Mouse (Mus musculus): ENCODE measurements at regions not wholly inside any gene's neighbourhood (a gene's known extent, or its start where the extent isn't known, plus 50 kb on each side); places are given as distances from the start of the nearest gene placed in this dataset.

GRCm38 (mm10) chr12:29175698-29176440 is 352.3 kb upstream of the Myt1l start:
- Histone ChIP-seq H3K4me1 (ENCODE audit: insufficient read depth, low read length) (0 out of 2 replicates have a peak, but pooled peaks cover 2% of the 10 kb centered on the region), H3K27me3 (ENCODE audit: insufficient read depth, low read length) (no peaks in the 10 kb centered on the region), H3K36me3 (ENCODE audit: insufficient read depth, low read length) (no peaks in the 10 kb centered on the region), H3K9me3 (ENCODE audit: low read length) (no peaks in the 10 kb centered on the region), H3K4me3 (ENCODE audit: low read depth, low read length) (no peak overlapping the region), H3K9ac (replicated peaks; ENCODE audit: low read length, poor library complexity, severe bottlenecking) (no peak overlapping the region), H3K4me2 (ENCODE audit: low read depth, low read length, poor library complexity, severe bottlenecking) (no peak overlapping the region), H3K27ac (ENCODE audit: low read depth, low read length) (peak overlapping the region; percentile 38; the same call in 1 of the 2 replicates)
- ATAC-seq (ENCODE audit: low FRiP score) = no peak
- WGBS = 63% methylated on average over 10 of the region's 10 CpGs
- DNase-seq (ENCODE audit: low spot score) = peak; percentile 49
- no peak for TF ChIP-seq CTCF (IDR thresholded peaks at IDR 0.05)

DNA sequence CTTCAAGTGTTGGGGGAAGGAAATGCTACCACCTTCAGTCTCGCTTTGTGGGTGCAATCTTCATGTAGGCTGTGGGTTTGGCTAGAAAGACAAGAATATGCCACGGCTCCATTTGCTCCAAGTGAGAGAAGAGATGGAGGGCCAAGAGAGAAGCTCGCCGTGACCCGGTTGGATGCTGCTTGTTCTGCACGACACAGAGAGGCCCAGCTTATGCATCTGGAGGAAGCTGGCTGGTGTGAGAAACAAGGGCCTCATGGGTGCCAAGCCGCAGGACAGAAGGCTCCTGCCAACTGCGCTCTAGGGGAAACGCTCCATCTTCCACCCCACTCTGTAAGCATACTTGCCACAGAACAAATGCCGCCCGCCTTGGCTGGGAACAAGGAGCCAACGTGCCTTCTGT is 351.0 kb upstream of the Myt1l start:
- Histone ChIP-seq H3K27me3 (ENCODE audit: insufficient read depth, low read length) (no peaks in the 10 kb centered on the region), H3K4me2 (ENCODE audit: low read depth, low read length, poor library complexity, severe bottlenecking) (no peak overlapping the region), H3K9me3 (ENCODE audit: low read length) (no peaks in the 10 kb centered on the region), H3K9ac (replicated peaks; ENCODE audit: low read length, poor library complexity, severe bottlenecking) (no peak overlapping the region), H3K4me1 (ENCODE audit: insufficient read depth, low read length) (0 out of 2 replicates have a peak, but pooled peaks cover 2% of the 10 kb centered on the region), H3K4me3 (ENCODE audit: low read depth, low read length) (no peak overlapping the region), H3K36me3 (ENCODE audit: insufficient read depth, low read length) (no peaks in the 10 kb centered on the region), H3K27ac (ENCODE audit: low read depth, low read length) (no peak overlapping the region)
- DNase-seq (ENCODE audit: low spot score) (no peak), ATAC-seq (ENCODE audit: low FRiP score) (no peak)
- WGBS = 86% methylated on average over 12 of the region's 12 CpGs
- no peak for TF ChIP-seq CTCF (IDR thresholded peaks at IDR 0.05)

GRCm38 (mm10) chr12:29178168-29178895 is 349.9 kb upstream of the Myt1l start:
- WGBS = 62% methylated on average over 14 of the region's 14 CpGs
- no peak for ATAC-seq (ENCODE audit: low FRiP score)
- TF ChIP-seq CTCF (IDR thresholded peaks at IDR 0.05) = no peak
- Histone ChIP-seq H3K27ac (ENCODE audit: low read depth, low read length) (no peak overlapping the region), H3K9me3 (ENCODE audit: low read length) (no peaks in the 10 kb centered on the region), H3K9ac (replicated peaks; ENCODE audit: low read length, poor library complexity, severe bottlenecking) (no peak overlapping the region), H3K4me2 (ENCODE audit: low read depth, low read length, poor library complexity, severe bottlenecking) (no peak overlapping the region), H3K27me3 (ENCODE audit: insufficient read depth, low read length) (no peaks in the 10 kb centered on the region), H3K36me3 (ENCODE audit: insufficient read depth, low read length) (no peaks in the 10 kb centered on the region), H3K4me1 (ENCODE audit: insufficient read depth, low read length) (0 out of 2 replicates have a peak, but pooled peaks cover 2% of the 10 kb centered on the region), H3K4me3 (ENCODE audit: low read depth, low read length) (no peak overlapping the region)
- DNase-seq (ENCODE audit: low spot score) = no peak

DNA sequence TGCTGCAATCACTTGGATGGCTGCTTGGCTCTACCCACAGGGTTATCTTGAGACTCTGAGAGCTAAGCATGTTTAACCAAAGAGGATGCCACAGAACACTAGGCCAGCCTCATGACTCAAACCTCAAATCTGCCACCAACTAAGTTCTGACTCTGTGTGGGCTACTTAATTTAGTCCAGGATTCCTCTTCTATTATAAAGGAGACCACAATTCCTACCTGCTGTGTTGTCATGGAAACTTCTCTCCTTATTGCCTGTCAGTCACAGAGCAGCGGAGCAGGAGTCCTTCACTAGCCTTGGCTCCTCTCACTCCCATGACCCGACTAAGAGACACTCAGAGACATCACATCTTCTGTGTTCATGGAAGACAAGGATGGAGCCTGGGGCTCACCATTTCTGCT is 348.8 kb upstream of the Myt1l start:
- H3K9ac ChIP-seq (replicated peaks; ENCODE audit: low read length, poor library complexity, severe bottlenecking) = no peak overlapping the region
- WGBS = 16% methylated on average over 2 of the region's 2 CpGs
- H3K27ac ChIP-seq (ENCODE audit: low read depth, low read length) = peak overlapping the region; percentile 47
- ATAC-seq (ENCODE audit: low FRiP score) = no peak
- peak; percentile 22 for DNase-seq (ENCODE audit: low spot score)
- no peaks in the 10 kb centered on the region for H3K36me3 ChIP-seq (ENCODE audit: insufficient read depth, low read length)
- no peaks in the 10 kb centered on the region for H3K9me3 ChIP-seq (ENCODE audit: low read length)
- H3K4me1 ChIP-seq (ENCODE audit: insufficient read depth, low read length) = 0 out of 2 replicates have a peak, but pooled peaks cover 2% of the 10 kb centered on the region
- H3K4me2 ChIP-seq (ENCODE audit: low read depth, low read length, poor library complexity, severe bottlenecking) = no peak overlapping the region
- H3K4me3 ChIP-seq (ENCODE audit: low read depth, low read length) = no peak overlapping the region
- no peaks in the 10 kb centered on the region for H3K27me3 ChIP-seq (ENCODE audit: insufficient read depth, low read length)
- no peak for TF ChIP-seq CTCF (IDR thresholded peaks at IDR 0.05)

GRCm38 (mm10) chr12:29180576-29180975 is 347.6 kb upstream of the Myt1l start:
- no peak overlapping the region for H3K9ac ChIP-seq (replicated peaks; ENCODE audit: low read length, poor library complexity, severe bottlenecking)
- DNase-seq (ENCODE audit: low spot score) (no peak), ATAC-seq (ENCODE audit: low FRiP score) (no peak)
- no peak overlapping the region for H3K4me3 ChIP-seq (ENCODE audit: low read depth, low read length)
- no peak overlapping the region for H3K4me2 ChIP-seq (ENCODE audit: low read depth, low read length, poor library complexity, severe bottlenecking)
- H3K27ac ChIP-seq (ENCODE audit: low read depth, low read length) = no peak overlapping the region
- H3K27me3 ChIP-seq (ENCODE audit: insufficient read depth, low read length) = no peaks in the 10 kb centered on the region
- no peak for TF ChIP-seq CTCF (IDR thresholded peaks at IDR 0.05)
- WGBS = 81% methylated on average over 1 of the region's 1 CpGs
- H3K4me1 ChIP-seq (ENCODE audit: insufficient read depth, low read length) = 0 out of 2 replicates have a peak, but pooled peaks cover 2% of the 10 kb centered on the region
- no peaks in the 10 kb centered on the region for H3K9me3 ChIP-seq (ENCODE audit: low read length)
- H3K36me3 ChIP-seq (ENCODE audit: insufficient read depth, low read length) = no peaks in the 10 kb centered on the region

- 32% methylated on average over 4 of the region's 4 CpGs for WGBS
These were observed 340.6 kb upstream of the Myt1l start for GRCm38 (mm10) chr12:29187619-29188018.

More at GRCm38 (mm10) chr12:29187619-29188018, 340.6 kb upstream of the Myt1l start:
- no peaks in the 10 kb centered on the region for H3K27me3 ChIP-seq (ENCODE audit: insufficient read depth, low read length)
- no peaks in the 10 kb centered on the region for H3K36me3 ChIP-seq (ENCODE audit: insufficient read depth, low read length)
- H3K4me1 ChIP-seq (ENCODE audit: insufficient read depth, low read length) = no peaks in the 10 kb centered on the region
- H3K9me3 ChIP-seq (ENCODE audit: low read length) = no peaks in the 10 kb centered on the region
- H3K9ac ChIP-seq (replicated peaks; ENCODE audit: low read length, poor library complexity, severe bottlenecking) = no peak overlapping the region
- H3K4me2 ChIP-seq (ENCODE audit: low read depth, low read length, poor library complexity, severe bottlenecking) = no peak overlapping the region
- H3K4me3 ChIP-seq (ENCODE audit: low read depth, low read length) = no peak overlapping the region
- peak; percentile 32 for DNase-seq (ENCODE audit: low spot score)
- no peak for ATAC-seq (ENCODE audit: low FRiP score)
- TF ChIP-seq CTCF (IDR thresholded peaks at IDR 0.05) = peak; percentile 51
- H3K27ac ChIP-seq (ENCODE audit: low read depth, low read length) = no peak overlapping the region

All from midbrain, postnatal 0 days (tissue).